Mouse (Mus musculus): ENCODE measurements around the gene Vmn2r104.

Gene Vmn2r104

DNA sequence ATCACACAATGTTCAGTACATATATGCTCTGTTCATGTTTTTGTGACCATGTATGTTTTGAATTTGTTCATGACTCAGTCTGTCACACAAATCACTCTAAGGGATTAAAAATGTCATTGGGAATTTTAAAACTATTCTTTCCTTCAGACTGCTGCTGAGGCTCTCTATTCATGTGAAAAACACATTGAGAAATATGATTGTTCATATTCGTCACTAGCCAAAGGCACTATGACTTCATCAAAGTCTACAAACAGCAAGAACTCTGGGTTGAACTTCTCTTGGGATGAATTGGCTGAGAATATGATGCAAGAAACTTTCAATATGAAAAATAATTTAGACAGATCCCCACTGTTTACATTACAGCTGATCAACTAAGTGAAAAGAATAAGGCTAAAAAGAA lies at the start of gene Vmn2r104:
Gene Vmn2r104, minus strand, starts transcription at position 101 of the 400 bp plus-strand sequence.
- no peak for DNase-seq (ENCODE audit: low spot score in 2 of 2)

GRCm38 (mm10) chr17:20074090-20074489 lies 26.0 kb upstream of the Vmn2r104 start:
- no peak for DNase-seq (ENCODE audit: low spot score in 2 of 2)

- DNase-seq (ENCODE audit: low spot score in 2 of 2), result no peak
Measured at GRCm38 (mm10) chr17:20071656-20072396, 23.7 kb upstream of the Vmn2r104 start.
